Mouse (Mus musculus) liver, postnatal 0 days (tissue): Measurements from ENCODE around the gene Ccnl1. TPM values are rescaled to one million over a fixed set of nuclear protein-coding genes. Genes with fewer than 3 reads are reported as not detected.

Experiments
- ATAC-seq: fragments of 200-750 bp; cut with Nextera tagmentation; 2 replicates; pipeline ENCODE4 v1.8.0; 2017; ENCODE audit warnings: mild to moderate bottlenecking, moderate library complexity
- DNase-seq: peaks from one replicate; pipeline ENCODE4 v3.0.0-alpha.2; 2016
- H3K27ac ChIP-seq: fragments of 300-500 bp; sonication (generic); 2 replicates; pipeline ENCODE4 v1.5.1; 2014; ENCODE audit warnings: antibody characterized with exemption, moderate library complexity, mild to moderate bottlenecking, low read depth
- H3K27me3 ChIP-seq: fragments of 300-500 bp; sonication (generic); 2 replicates; pipeline ENCODE4 v1.6.1; 2014; ENCODE audit warnings: low read length, control low read depth, mixed read lengths; ENCODE audit not compliant: insufficient read depth
- H3K36me3 ChIP-seq: fragments of 300-500 bp; sonication (generic); replicated peaks from 2 replicates; pipeline ENCODE4 v1.6.1; 2014; ENCODE audit warnings: mild to moderate bottlenecking, control low read depth, low read length, moderate library complexity, mixed read lengths; ENCODE audit not compliant: insufficient read depth
- H3K4me1 ChIP-seq: fragments of 300-500 bp; sonication (generic); 2 replicates; pipeline ENCODE4 v1.6.1; 2014; ENCODE audit warnings: antibody characterized with exemption, mild to moderate bottlenecking, control low read depth; ENCODE audit not compliant: insufficient read depth
- H3K4me2 ChIP-seq: fragments of 300-500 bp; sonication (generic); 2 replicates; pipeline ENCODE4 v1.6.1; 2014; ENCODE audit warnings: low read depth, mild to moderate bottlenecking, low read length, moderate library complexity, mixed read lengths
- H3K4me3 ChIP-seq: fragments of 300-500 bp; sonication (generic); 2 replicates; pipeline ENCODE4 v1.5.1; 2014; ENCODE audit warnings: low read depth, low read length
- H3K9ac ChIP-seq: fragments of 300-500 bp; sonication (generic); replicated peaks from 2 replicates; pipeline ENCODE4 v1.6.1; 2014; ENCODE audit warnings: mild to moderate bottlenecking, moderate library complexity
- H3K9me3 ChIP-seq: fragments of 300-500 bp; sonication (generic); 2 replicates; pipeline ENCODE4 v1.6.1; 2016; ENCODE audit warnings: mild to moderate bottlenecking, control low read depth, low read length, mixed read lengths
- CTCF ChIP-seq: sonication (generic); IDR thresholded peaks from 2 replicates; pipeline ENCODE4 v1.5.1; 2016; ENCODE audit warnings: antibody characterized with exemption, low read depth
- EP300 ChIP-seq: IDR thresholded peaks from 2 replicates; pipeline ENCODE4 v1.6.1; 2016; ENCODE audit warnings: antibody characterized with exemption, low read depth, mild to moderate bottlenecking
- WGBS: fragments of 180-500 bp; shearing (Covaris S2); extraction: QIAGEN DNeasy Blood & Tissue Kit; methylation state at CpG from one replicate; pipeline ENCODE4 v1.1.7; 2014; ENCODE audit not compliant: insufficient replicate concordance; 5-methylcytosine and 5-hydroxymethylcytosine counted together
- polyA plus RNA-seq: library from polyadenylated mRNA; unstranded; fragments of >200 nt; fragmentation: Nextera tagmentation; extraction: Ambion mirVana; gene quantifications from 2 replicates; pipeline ENCODE4 v1.2.1, GENCODE M21; 2015

Gene Ccnl1
- polyA plus RNA-seq, 1 experiment from 2014 or later: 38.1 TPM

GRCm38 (mm10) chr3:65938211-65938610, 19.8 kb downstream of the Ccnl1 start:
- Histone ChIP-seq H3K4me3 (no peak overlapping the region), H3K36me3 (no peaks in the 10 kb centered on the region), H3K9me3 (no peaks in the 10 kb centered on the region), H3K9ac (no peak overlapping the region), H3K4me1 (no peaks in the 10 kb centered on the region), H3K27ac (no peak overlapping the region), H3K27me3 (no peaks in the 10 kb centered on the region), H3K4me2 (no peak overlapping the region)
- DNase-seq: no peak
- TF ChIP-seq EP300 (no peak), CTCF (peak; percentile 69)
- no peak for ATAC-seq
- WGBS: 28% methylated on average over 3 of the region's 3 CpGs

GRCm38 (mm10) chr3:65936384-65936783, 21.7 kb downstream of the Ccnl1 start:
- H3K4me2 ChIP-seq: no peak overlapping the region
- no peak overlapping the region for H3K27ac ChIP-seq
- no peak for ATAC-seq
- no peaks in the 10 kb centered on the region for H3K9me3 ChIP-seq
- TF ChIP-seq EP300 (no peak), CTCF (no peak)
- no peak for DNase-seq
- no peaks in the 10 kb centered on the region for H3K36me3 ChIP-seq
- H3K9ac ChIP-seq: no peak overlapping the region
- no peaks in the 10 kb centered on the region for H3K27me3 ChIP-seq
- 68% methylated on average over 12 of the region's 12 CpGs for WGBS
- H3K4me3 ChIP-seq: no peak overlapping the region
- no peaks in the 10 kb centered on the region for H3K4me1 ChIP-seq

- Histone ChIP-seq H3K4me1 (no peaks in the 10 kb centered on the region), H3K4me2 (no peak overlapping the region), H3K27ac (no peak overlapping the region), H3K9ac (no peak overlapping the region), H3K4me3 (no peak overlapping the region), H3K27me3 (no peaks in the 10 kb centered on the region), H3K9me3 (no peaks in the 10 kb centered on the region), H3K36me3 (no peaks in the 10 kb centered on the region)
- TF ChIP-seq EP300 (no peak), CTCF (no peak)
- DNase-seq (no peak), ATAC-seq (peak; percentile 23; the same call in 1 of the 2 replicates)
- WGBS: 73% methylated on average over 4 of the region's 4 CpGs
Observed at GRCm38 (mm10) chr3:65935153-65935552, 22.9 kb downstream of the Ccnl1 start.

- Histone ChIP-seq H3K9me3 (no peaks in the 10 kb centered on the region), H3K36me3 (no peaks in the 10 kb centered on the region), H3K27me3 (no peaks in the 10 kb centered on the region), H3K4me3 (no peak overlapping the region), H3K4me2 (no peak overlapping the region), H3K4me1 (peaks cover 11% of the 10 kb centered on the region), H3K9ac (no peak overlapping the region), H3K27ac (no peak overlapping the region)
- TF ChIP-seq EP300 (no peak), CTCF (no peak)
- WGBS: 68% methylated on average over 4 of the region's 4 CpGs
- no peak for ATAC-seq
- DNase-seq: no peak
Observed at GRCm38 (mm10) chr3:65933726-65934125, 24.3 kb downstream of the Ccnl1 start.

- no peak overlapping the region for H3K4me2 ChIP-seq
- 77% methylated on average over 7 of the region's 7 CpGs for WGBS
- no peak for ATAC-seq
Observed at GRCm38 (mm10) chr3:65931542-65931941, 26.5 kb downstream of the Ccnl1 start.

GRCm38 (mm10) chr3:65930636-65931035, 27.4 kb downstream of the Ccnl1 start:
- Histone ChIP-seq H3K27ac (no peak overlapping the region), H3K9me3 (no peaks in the 10 kb centered on the region), H3K9ac (no peak overlapping the region), H3K36me3 (no peaks in the 10 kb centered on the region), H3K27me3 (no peaks in the 10 kb centered on the region), H3K4me3 (no peak overlapping the region), H3K4me2 (no peak overlapping the region; the same call in 1 of the 2 replicates), H3K4me1 (peaks cover 11% of the 10 kb centered on the region)
- no peak for TF ChIP-seq CTCF
- WGBS: 25% methylated on average over 8 of the region's 8 CpGs
- no peak for ATAC-seq
- DNase-seq: no peak

More at GRCm38 (mm10) chr3:65931542-65931941, 26.5 kb downstream of the Ccnl1 start:
- Histone ChIP-seq H3K4me1 (peaks cover 11% of the 10 kb centered on the region), H3K27me3 (no peaks in the 10 kb centered on the region), H3K4me3 (no peak overlapping the region), H3K9ac (no peak overlapping the region), H3K27ac (no peak overlapping the region), H3K36me3 (no peaks in the 10 kb centered on the region), H3K9me3 (no peaks in the 10 kb centered on the region)
- no peak for DNase-seq
- TF ChIP-seq EP300 (no peak), CTCF (no peak)
